Mouse (Mus musculus): ENCODE measurements around the gene Gm10775.
A peak's percentile ranks its signal among the peaks of the same experiment; 100 is the strongest.

The Gm10775 gene

GRCm38 (mm10) chr13:65259239-65259638, at the start of gene Gm10775:
Gm10775 (plus strand) TSS chr13:65259539.
- no peak for DNase-seq

GRCm38 (mm10) chr13:65225945-65226344, 33.4 kb upstream of the Gm10775 start:
- DNase-seq: no peak

- DNase-seq: no peak
Observed at GRCm38 (mm10) chr13:65226657-65227056, 32.7 kb upstream of the Gm10775 start.

- DNase-seq: no peak
Observed at GRCm38 (mm10) chr13:65237211-65237610, 22.1 kb upstream of the Gm10775 start.

- peak; percentile 95 for DNase-seq
Observed at GRCm38 (mm10) chr13:65240509-65241098, 18.7 kb upstream of the Gm10775 start.

DNA sequence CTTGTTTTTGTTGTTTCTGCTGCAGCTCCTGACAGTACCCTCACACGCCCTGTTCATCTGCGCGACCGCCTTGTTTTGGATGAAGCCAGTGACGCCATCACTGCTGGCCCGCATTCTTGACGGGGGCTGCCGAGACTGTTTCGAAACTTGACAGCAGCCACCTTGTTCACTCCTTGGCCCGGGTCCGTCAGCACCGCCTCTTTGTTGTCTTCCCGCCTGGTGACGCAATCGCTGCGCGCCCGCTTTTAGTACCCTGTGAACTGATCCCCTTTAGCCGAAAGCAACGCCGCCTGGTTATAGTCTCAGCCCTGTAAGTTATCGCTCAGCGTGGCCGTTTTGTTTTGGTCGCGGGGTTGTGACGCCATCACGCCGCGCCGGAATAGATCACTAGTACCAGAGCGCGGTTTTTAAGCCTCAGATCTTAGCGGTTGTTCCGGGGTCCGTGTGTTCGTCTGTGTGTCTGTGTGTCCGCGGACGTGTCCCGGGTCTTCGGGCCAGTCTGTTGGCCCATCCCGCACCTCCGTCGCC, 18.2 kb upstream of the Gm10775 start:
- peak; percentile 97 for DNase-seq

GRCm38 (mm10) chr13:65241627-65242318, 17.6 kb upstream of the Gm10775 start:
- DNase-seq: no peak

GRCm38 (mm10) chr13:65242319-65242787, 17.0 kb upstream of the Gm10775 start:
- DNase-seq: no peak

GRCm38 (mm10) chr13:65243273-65243672, 16.1 kb upstream of the Gm10775 start:
- DNase-seq: no peak

GRCm38 (mm10) chr13:65258175-65258954, 974 bp upstream of the Gm10775 start:
- DNase-seq: no peak

DNA sequence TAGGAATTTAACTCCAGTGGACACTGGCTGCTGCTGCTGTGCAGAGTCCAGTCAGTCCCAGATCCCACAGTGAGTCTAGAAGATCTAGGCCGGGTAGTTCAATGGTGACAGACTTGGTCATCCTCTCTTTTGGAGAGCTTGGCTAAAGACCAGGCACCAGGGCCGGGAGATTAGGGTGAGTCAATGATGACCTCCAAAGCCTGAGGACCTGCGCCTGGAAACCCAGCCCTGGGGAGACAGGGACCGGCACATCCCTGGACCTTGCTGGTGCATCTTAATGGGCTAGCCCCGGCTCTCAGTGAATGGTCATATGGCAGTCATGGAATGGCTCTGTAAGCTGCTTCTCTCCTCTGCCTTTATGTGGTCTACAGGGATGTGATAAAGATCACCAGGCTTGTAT, 2.7 kb downstream of the Gm10775 start:
- no peak for DNase-seq

- no peak for DNase-seq
Observed at GRCm38 (mm10) chr13:65277994-65278382, 18.6 kb downstream of the Gm10775 start.

DNA sequence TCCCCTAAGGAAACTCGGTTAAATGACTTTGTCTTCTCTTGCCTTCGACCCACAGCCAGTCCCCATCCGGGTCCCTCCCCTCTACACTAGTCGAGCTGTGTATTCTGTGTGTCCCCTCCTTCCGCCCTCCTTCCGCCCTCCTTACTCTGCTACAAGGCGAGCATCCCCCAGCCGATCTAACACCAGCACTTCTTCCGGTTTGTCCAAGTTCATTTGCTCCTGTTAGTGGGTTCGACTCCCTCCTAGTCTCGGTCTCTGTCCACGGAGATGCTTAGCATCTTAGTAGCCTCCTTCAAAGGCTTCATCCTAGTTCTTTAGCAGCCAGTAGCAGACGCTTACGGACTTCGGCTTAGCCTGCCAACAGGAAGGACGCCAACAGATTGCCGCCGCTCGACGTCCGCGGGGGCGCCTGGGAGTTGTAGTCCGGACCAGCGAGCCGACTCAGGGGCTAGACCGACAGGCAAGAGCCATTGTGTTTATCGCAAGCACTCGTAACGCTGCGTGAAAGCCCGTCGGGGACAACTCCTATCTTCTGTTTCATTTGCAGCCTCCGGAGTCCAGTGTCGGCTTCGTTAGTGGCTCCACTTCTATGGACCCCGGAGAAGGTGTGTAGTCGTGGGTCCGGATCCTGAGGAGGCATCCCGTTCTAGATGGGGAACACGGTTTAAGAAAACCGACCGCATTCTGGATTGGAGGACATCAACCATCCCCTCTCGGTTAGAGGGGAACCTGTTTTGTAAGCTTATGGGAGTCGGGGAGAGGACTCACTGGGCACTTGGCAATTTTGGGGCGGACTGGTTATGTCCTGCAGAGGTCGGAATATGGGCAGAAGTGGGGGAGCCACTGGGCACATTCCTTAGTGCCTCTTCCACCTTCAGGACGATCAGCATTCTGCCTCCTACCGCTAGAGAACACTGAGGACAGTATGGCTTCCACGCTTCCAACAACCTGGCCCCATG, 19.3 kb downstream of the Gm10775 start, which contains the start of gene Zfp369:
Gene Zfp369, plus strand, starts transcription at position 432 of the 959 bp plus-strand sequence.
- DNase-seq: peak; percentile 95

DNA sequence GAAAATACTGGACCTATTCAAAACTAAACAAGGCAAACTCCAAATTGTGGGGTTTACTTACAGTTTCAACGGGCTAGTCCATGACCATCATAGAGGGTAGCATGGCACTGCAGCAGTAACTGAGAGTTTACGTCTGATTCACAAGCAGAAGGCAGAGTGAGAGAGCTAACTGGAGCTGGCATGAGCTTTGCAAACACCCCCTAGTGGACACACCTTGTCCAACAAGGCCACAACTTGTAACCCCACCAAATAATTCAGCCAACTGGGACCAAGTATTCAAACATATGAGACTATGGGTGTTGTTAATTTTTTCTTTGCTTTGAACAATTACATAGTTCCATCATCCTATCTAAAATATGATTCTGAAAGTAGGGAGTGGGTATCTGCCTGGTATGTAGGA, 27.4 kb downstream of the Gm10775 start:
- DNase-seq: no peak

- no peak for DNase-seq
Observed at GRCm38 (mm10) chr13:65296354-65296753, 37.0 kb downstream of the Gm10775 start.

Data from kidney, adult 18-20 months (tissue).